9 mouse cellular contexts compared by ENCODE assay signal in genomic region chr4:43729794-43730550, GRCm38 (mm10). TPM values are rescaled to one million over a fixed set of nuclear protein-coding genes. Genes with fewer than 3 reads are reported as not detected.
DNase-seq lines count a peak whose midpoint lies in the region; ATAC-seq and TF ChIP-seq lines count a peak whose summit lies in the region.
"Had no signal": no experiment of that assay in that cellular context is flagged by ENCODE, and none has a peak within 500 bp of the region (broad histone marks: within the 10 kb centered on the region; RNA-seq: fewer than 3 reads in every experiment).

Gene Spaar (plus strand): TSS chr4:43730034.

- DNase-seq in spleen, adult 2 months (ENCODE audit: low read depth in 1 of 2, low spot score in 2 of 2), result no peak
- DNase-seq in spleen, postnatal 4 days (ENCODE audit: low spot score in 2 of 2), result no peak
- DNase-seq in liver, embryonic 14.5 days (ENCODE audit: low read depth in 3 of 3, low spot score in 3 of 3), result no peak
- DNase-seq in yolk sac, embryonic 10.5 days (ENCODE audit: low spot score), result peak; percentile 41
- no peak for DNase-seq in thymus, postnatal 4 days
- DNase-seq in B cell, adult 2 months, result no peak
- DNase-seq: cerebellum, postnatal 10 days had no signal

- no peak for TF ChIP-seq CTCF in spleen, adult 2 months (IDR thresholded peaks at IDR 0.05; ENCODE audit: extremely low read depth, insufficient read depth, insufficient read length, insufficient replicate concordance)
- no peak for TF ChIP-seq CTCF in liver, embryonic 14.5 days (IDR thresholded peaks at IDR 0.05; ENCODE audit: low read depth)

- no peak within 1 kb of the TSS for H3K9ac ChIP-seq in intestine, embryonic 15.5 days
- H3K9ac ChIP-seq in liver, embryonic 14.5 days (replicated peaks), result no peak within 1 kb of the TSS

- ATAC-seq in intestine, embryonic 15.5 days, result no peak
- no peak for ATAC-seq in liver, embryonic 14.5 days (ENCODE audit: insufficient read depth)
- ATAC-seq in cerebellum, adult (ENCODE audit: insufficient number of reproducible peaks, low FRiP score, low TSS enrichment), result no peak

- no peaks in the 10 kb centered on the region for H3K4me1 ChIP-seq in spleen, adult 2 months (ENCODE audit: control insufficient read depth, insufficient read depth, insufficient read length)
- peaks cover 36% of the 10 kb centered on the region for H3K4me1 ChIP-seq in intestine, embryonic 15.5 days (replicated peaks)
- peaks cover 6 to 37% of the 10 kb centered on the region in 2 experiments; a peak in 3 of 4 replicates for H3K4me1 ChIP-seq in liver, embryonic 14.5 days (replicated peaks; ENCODE audit: control insufficient read depth in 2 of 2, insufficient read depth in 2 of 2, low read length in 1 of 2)

- no peaks in the 10 kb centered on the region for H3K36me3 ChIP-seq in spleen, adult 2 months (ENCODE audit: control insufficient read depth, insufficient read depth, low read length)
- H3K36me3 ChIP-seq in intestine, embryonic 15.5 days, result no peaks in the 10 kb centered on the region
- no peaks in the 10 kb centered on the region for H3K36me3 ChIP-seq in liver, embryonic 14.5 days (replicated peaks; ENCODE audit: control insufficient read depth, insufficient read depth, low read depth)

- no peaks in the 10 kb centered on the region for H3K9me3 ChIP-seq in intestine, embryonic 15.5 days
- H3K9me3 ChIP-seq in liver, embryonic 14.5 days (ENCODE audit: control insufficient read depth, low read length), result no peaks in the 10 kb centered on the region

- no peak for TF ChIP-seq POLR2A in spleen, adult 2 months (IDR thresholded peaks at IDR 0.05; ENCODE audit: low read depth, low read length)

- H3K4me3 ChIP-seq in spleen, adult 2 months (ENCODE audit: extremely low read depth, insufficient read depth, insufficient read length), result no peak within 1 kb of the TSS
- no peak within 1 kb of the TSS for H3K4me3 ChIP-seq in intestine, embryonic 15.5 days (replicated peaks)
- no peak within 1 kb of the TSS for H3K4me3 ChIP-seq in liver, embryonic 14.5 days (ENCODE audit: insufficient read depth in 1 of 2, low read depth in 2 of 2, low read length in 2 of 2)

- H3K27ac ChIP-seq in spleen, adult 2 months (ENCODE audit: insufficient read depth, low read length), result peak within 1 kb of the TSS; percentile 60
- H3K27ac ChIP-seq in intestine, embryonic 15.5 days, result peak within 1 kb of the TSS; percentile 56
- no peak within 1 kb of the TSS for H3K27ac ChIP-seq in liver, embryonic 14.5 days

- no peak for TF ChIP-seq EP300 in liver, embryonic 14.5 days (IDR thresholded peaks at IDR 0.05; ENCODE audit: low read depth)

- H3K27me3 ChIP-seq in spleen, adult 2 months (ENCODE audit: control insufficient read depth, insufficient read depth, low read length), result no peaks in the 10 kb centered on the region
- no peaks in the 10 kb centered on the region for H3K27me3 ChIP-seq in intestine, embryonic 15.5 days (replicated peaks)
- no peaks in the 10 kb centered on the region for H3K27me3 ChIP-seq in liver, embryonic 14.5 days (ENCODE audit: control insufficient read depth, insufficient read depth, low read length)

- H3K4me2 ChIP-seq in intestine, embryonic 15.5 days (replicated peaks), result no peak within 1 kb of the TSS
- peak within 1 kb of the TSS; percentile 6; the same call in 1 of the 2 replicates for H3K4me2 ChIP-seq in liver, embryonic 14.5 days (ENCODE audit: low read depth)

- 51% methylated on average over 14 of the region's 14 CpGs for WGBS in spleen, adult 2 months
- WGBS in intestine, embryonic 15.5 days, result 47% methylated on average over 14 of the region's 14 CpGs
- WGBS in liver, embryonic 14.5 days (ENCODE audit: insufficient replicate concordance), result 21% methylated on average over 14 of the region's 14 CpGs

RNA-seq across cellular contexts. Expression of gene Spaar, which starts in this region (rescaled TPM):
- polyA plus RNA-seq in spleen, adult 2 months (2012; rRNA removed), result 0.12 and 0.15 TPM in 2 replicates
- polyA plus RNA-seq in intestine, embryonic 15.5 days (2015; fragmentation: Nextera tagmentation; extraction: Ambion mirVana), result 0.16 and 0.21 TPM in 2 replicates
- 0.01 and 0.02 TPM in 2 replicates for polyA plus RNA-seq in liver, embryonic 14.5 days (2012; rRNA removed)
- 0.03 TPM in 1 of 2 replicates, not detected in the other for polyA plus RNA-seq in liver, embryonic 14.5 days (2014; fragmentation: Nextera tagmentation; extraction: Ambion mirVana)
